Mouse (Mus musculus) megakaryocyte progenitor cell, adult 5-6 weeks (primary cell): ENCODE results near the gene Ibsp. TPM values are rescaled to one million over a fixed set of nuclear protein-coding genes. Genes with fewer than 3 reads are reported as not detected.

ENCODE experiments used
- ATAC-seq: replicated peaks from 2 replicates; pipeline ENCODE4 v1.8.0; 2016; ENCODE audit warnings: mild to moderate bottlenecking, moderate TSS enrichment, inconsistent platforms; ENCODE audit not compliant: poor library complexity
- total RNA-seq, 2 experiments: library from RNA; stranded (forward) in 1 of 2; stranded (reverse) in 1 of 2; fragments of 157-497, 149-512 nt in 1 of 2; fragments of 200-1000 nt in 1 of 2; gene quantifications; 2 replicates each; pipeline versions ENCODE4 v1.2.3 to v1.2.4; 2015 to 2017

Ibsp gene
- total RNA-seq (2015): not detected in 2 replicates
- 0.07 TPM in 1 of 2 replicates, not detected in the other for total RNA-seq (2017)

DNA sequence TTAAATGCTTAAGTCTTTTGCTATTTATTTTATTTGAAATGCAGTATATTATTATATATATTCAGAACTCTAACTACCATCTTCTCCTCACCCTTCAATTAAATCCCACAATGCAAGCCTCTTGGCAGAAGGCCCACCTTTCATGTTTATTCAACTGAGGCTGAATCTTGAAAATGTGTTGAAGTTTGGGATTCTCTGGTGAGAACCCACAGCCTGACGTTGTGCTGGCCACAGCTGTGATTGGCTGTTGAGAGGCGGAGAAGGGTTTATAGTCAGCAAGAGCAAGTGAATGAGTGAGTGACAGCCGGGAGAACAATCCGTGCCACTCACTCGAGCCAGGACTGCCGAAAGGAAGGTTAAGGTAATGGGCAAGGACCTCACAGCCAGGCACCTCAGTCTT, at the start of gene Ibsp:
Ibsp (plus strand) TSS at position 178 of the 400 bp plus-strand sequence.
- ATAC-seq: no peak

DNA sequence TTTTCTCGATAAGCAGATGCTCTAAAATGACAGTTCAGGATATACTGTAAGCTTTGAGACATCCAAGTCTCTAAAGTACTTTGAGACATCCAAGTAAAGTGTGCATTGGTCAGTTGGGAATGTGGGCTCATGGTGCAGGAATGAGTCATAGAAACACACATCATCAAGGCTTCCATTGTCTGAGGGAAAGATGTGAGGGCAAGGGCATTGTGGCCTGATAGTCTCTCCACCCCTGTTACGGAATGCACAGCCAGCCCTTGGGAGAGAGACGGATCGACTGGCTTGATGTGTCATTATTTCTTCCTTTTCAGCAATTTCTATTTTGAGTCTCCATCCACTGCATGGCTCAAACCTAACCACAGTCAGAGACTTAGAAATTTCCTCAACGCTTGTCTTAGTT, 47.2 kb upstream of the Ibsp start:
- no peak for ATAC-seq

DNA sequence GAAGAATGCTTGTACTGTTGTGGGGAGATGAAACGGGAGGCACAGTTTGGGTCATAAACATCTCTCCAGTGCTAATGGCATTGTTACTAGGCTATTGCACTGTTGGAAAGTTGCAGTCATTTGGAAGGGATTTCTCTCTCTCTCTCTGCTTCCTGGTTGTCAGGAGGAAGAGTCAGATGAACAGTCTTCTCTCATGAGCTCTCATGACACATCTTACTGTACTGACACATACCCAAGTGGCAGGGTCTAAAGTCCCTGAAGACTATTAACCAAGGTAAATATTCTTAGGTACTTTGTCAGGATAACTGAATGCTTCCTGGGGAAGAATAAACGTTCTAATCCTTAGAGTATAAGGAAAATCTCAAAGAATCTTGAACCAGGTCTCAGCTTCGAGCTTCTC, 42.4 kb upstream of the Ibsp start:
- no peak for ATAC-seq

DNA sequence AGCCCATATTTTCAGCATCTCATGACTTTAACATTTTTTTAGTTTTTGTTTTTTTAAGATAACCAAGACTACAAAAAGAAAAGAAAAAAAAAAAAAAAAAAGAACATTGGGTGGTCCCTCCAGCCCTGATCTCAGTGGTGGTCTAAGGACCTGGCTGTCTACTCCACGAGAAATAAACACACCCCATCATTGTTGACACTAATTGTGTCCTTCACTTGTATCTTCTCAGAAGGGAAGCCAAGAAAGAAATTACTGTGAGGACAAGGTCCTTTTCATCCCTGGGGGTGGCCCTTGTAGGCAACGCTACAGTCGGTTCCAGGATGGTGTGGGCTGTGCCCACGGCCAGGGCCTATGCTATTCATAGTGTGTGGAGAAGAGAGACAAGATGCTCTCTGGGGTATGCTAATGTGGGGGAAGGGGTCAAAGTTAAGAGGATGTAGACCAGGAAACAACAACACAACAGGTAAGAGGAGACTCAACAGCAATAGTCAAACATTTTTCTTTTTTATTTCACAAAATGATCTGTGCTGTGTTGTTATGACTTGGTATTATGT, 37.0 kb upstream of the Ibsp start:
- ATAC-seq: no peak

DNA sequence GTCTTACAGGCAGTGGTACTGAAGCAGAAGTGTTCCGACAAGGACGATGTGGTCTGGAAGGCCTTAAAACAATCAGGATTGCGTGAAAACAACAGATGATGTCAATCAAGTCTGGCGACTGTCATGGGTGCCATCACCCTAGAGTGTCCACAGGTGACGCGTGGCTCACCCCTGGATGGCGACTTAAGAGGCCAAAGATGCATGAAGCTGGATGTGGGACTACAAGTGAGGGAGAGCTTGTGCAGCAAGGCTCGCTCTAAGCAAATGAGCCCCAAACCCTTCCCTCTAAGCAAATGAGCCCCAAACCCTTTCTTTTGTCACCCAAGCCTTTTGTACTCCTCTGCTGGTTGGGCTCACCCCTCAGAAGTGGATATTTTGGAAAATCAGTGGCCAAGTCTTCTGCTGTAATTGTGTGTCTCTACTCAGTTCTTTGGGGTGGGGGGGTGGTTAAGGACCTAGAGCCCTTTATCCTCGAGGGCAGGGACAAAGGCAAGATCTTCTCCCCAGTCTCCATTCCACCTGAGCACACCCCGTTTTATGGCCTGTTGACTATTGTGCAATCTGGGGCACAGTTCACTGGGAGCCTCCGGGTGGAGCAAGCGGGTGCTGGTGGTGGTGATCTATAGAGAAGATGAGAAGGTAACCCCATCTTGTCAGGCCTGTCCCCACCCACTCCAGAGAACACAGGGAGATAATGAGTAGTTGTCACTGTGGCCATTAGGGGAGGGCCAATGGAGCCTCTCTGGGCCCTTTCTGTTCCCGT, 35.8 kb upstream of the Ibsp start:
- no peak for ATAC-seq

DNA sequence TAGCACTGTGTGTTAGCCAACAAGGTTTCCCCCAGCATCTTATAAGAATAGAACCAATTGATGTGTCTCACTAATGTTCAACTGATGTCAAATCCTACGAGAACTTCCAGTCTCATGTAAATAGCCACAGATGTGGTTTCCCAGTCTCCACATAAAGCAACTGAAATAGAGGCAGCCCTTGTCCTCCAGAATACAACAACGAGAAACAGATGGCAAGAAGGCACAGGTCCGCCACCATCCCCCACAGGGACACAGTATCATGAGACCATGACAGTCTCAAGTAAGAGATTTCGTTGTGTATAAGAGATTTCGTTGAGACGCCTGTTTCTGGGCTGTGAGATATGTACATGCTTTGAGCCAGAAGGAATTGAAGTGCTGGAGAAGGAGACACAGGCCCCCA, 4.8 kb upstream of the Ibsp start:
- no peak for ATAC-seq

DNA sequence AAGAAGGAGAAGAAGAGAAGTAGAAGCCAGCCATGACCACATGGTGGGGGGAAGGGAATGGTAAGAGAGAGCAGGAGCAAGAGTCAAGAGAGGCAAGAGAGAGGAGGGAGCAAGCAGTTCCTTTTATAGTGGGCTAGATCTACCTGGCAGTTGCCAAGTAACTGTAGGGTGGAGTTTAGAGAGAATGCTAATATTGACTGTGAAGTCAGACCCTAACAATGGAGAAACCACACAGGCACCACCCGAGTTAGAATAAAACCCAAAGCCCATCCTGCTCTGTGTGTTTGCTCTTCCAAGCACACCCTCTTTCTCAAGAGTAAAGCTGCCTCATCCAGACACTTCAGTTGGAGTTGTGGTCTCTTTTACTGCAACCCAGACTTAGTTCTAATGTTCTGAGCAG, 15.1 kb downstream of the Ibsp start:
- no peak for ATAC-seq

DNA sequence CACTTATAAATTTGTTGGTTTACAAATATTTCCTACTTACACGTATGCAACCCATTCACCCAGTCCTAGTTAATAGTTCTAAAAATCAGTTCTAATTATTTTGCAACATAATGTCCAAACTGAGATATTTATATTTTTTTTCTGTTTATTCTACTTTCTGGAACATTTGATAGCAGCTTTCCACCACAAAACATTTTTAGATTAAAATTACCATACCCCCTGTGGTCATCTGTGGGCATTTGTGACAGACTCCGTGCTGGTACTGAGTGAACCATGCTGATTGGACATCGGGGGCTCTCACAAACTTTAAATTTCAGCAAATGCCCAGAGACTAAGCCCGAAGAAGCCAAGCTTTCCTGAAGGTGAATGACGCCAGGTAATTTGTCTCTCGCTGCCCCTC, 26.1 kb downstream of the Ibsp start, which contains the start of gene Mepe:
Mepe (plus strand) TSS at position 301 of the 400 bp plus-strand sequence.
- ATAC-seq: no peak

DNA sequence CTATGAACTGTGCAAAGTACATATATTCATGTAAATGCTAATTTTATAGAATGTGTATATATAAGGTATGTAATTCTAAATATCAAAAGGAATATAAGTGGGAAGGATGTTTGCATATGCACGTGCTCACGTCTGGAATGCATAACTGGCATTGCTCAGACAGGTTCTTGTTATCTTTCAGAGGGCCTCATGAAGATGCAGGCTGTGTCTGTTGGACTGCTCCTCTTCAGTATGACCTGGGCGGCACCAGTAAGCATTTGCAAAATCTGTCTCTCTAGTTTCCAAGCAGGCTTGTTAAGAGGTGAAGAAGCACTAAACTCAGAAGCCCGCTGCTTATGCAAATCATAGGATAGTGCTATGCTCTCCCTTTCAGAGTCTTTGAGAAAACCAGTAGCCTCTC, 27.9 kb downstream of the Ibsp start:
- ATAC-seq: no peak

DNA sequence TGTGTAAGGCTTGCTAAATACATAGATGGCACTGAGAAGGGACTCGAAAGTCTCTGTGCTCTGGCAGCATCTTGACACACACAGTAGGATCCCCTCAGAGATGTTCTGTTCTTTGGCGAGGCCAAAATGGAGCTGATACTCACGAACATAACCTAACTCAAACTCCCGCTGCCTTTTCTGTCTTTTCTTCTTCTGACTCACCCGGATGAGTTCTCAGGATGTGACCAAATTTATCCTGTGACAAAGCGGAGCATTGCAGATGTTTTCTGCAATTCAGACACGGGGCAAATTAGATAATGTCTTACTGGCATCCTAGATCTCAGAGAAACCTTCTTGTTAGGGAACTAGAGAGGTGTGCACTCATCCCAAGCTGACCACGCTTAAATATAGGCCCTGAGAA, 28.4 kb downstream of the Ibsp start:
- no peak for ATAC-seq

DNA sequence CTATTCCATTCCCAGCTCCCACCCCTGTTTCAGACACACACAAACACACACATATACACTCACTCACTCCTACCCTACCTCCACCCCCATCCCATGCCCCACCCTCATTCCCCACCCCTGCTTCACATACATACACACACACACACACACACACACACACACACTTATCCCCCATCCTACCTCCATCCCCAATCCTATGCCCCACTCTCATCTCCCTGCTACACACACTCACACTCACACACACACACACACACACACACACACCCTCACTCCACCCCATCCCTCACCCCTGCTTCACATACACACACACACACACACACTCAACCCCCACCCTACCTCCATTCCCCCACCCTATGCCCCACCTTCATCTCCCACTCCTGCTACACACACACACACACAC, 28.9 kb downstream of the Ibsp start:
- no peak for ATAC-seq

DNA sequence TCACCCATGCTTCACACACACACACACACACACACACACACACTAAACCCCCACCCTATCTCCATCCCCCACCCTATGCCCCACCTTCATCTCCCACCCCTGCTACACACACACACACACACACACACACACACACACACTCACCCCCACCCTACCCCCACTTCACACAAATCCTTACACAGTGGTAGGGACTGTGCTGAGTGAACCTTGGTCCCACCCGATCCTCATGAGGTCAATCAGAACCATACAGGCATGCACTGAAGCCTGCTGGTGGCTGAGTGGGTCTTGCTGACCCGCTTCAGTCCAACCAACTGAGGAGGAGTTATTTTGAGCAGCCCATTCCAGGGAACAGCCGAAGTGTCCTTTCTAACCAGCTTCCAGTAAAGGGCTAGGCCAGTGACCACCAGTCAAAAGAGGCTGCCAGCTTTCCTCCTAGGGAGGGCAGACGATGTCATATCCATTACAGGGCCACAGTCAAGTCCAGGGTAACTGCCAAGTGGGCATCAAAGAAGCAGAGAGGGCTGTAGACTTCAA, 29.4 kb downstream of the Ibsp start:
- ATAC-seq: no peak

DNA sequence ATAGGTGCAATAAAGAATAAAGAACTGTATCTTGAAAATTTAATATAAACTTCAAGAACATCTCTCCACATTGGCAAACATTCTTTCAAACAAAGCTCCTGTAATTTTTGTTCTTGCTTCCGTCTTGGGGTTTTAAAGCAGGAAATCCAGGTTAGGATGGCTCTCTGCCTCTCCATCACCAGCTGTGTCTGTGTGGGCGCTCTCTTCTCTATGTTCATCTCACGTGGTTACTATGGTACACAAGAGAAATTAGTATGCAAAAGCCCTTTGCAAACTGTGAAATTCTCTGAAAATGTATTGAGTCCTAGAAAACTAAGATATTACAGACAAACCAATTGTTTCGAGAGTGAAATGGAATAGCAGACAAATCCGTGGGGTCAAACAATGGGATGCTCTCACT, 30.4 kb downstream of the Ibsp start:
- ATAC-seq: no peak

DNA sequence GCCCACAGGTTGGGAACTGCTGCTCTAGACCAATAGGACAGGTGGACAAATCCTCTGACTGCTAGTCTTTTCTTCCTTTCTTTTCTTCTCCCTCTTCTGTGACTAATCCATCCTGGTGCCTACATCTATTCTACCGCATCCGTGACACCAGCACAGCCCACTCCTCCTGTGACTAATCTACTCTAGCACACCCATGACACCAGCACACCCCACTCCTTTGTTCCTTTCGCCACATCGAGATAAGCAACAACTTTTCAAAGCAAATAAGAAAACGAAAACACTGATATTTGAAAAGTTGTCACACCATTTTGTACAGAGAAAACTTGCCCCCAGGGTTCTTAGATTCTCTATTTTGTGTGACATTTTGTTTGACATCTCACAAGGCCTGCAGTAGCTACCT, 31.1 kb downstream of the Ibsp start:
- no peak for ATAC-seq

DNA sequence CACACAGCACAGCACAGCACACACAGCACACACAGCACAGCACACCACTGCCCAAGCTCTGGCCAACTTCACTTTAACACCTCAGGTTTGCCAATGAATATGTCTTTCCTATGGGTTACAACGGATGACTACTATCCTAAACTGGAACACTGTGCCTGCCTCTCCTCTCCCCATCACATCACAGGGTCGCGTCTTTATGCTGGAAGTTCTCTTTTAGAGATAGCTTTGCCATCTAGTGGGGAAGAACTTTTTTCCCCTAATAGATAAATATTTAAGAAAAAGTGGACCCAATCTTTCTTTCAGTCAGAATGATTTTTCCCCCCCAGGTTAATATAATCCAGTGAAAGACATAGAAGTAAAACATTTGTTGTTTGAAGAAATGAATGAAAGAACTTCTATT, 33.3 kb downstream of the Ibsp start:
- no peak for ATAC-seq

DNA sequence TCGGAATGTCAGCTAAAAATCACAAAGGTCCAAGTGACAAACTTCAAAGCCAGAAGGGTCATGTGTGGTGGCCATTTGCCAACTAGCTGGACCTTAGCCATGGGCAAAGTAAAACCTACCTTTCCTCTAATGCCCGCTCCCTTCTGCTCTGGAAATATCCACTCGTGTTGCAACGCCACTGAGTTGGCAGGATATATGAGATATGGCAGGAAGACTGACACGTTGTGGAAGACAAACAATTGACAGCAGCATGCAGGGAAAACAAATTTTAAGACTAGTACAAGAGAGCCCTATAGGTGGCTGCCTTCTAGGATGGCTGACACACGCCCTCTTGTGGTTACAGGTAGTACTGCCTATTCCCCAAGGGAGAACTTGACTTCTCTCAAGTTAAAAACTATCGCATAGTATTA, 34.3 kb downstream of the Ibsp start:
- ATAC-seq: peak; percentile 86

DNA sequence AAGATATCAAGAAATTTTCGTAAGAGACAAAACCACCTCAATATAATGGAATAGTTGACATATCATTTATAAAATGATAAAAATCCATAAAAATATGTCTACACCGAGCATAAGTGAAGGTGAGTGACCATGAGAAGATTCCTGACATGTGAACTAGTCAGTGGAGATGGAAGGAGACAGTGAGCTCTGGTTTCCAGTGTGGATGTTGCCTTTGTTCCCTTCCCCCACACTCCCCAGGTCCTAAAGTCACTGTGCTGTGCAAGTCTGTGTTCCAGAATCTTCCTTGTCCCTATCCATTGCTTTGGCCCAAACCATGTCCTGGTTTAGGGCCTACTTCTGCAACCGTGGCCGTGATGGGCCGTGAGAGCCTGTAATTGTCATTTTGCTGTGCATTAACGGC, 34.7 kb downstream of the Ibsp start:
- ATAC-seq: no peak

DNA sequence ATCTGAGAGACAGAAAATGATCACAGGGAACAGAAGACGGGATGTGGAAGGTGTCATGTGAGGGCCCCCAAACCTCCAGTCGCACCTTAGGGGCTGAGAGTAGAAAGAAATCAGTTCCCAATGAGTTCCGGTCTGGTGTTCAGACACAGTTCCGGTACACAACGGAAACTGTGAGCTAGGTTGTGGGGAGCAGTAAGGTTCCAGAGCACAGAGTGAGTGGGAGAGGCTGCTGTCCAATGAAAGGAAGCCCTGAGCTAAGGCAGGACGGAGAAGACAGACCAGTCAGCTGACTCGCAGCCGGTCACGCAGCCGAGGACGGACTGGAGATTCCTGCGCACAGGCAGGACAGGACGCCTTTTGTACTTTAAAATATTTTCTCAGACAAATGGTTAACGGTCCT, 35.5 kb downstream of the Ibsp start:
- no peak for ATAC-seq

DNA sequence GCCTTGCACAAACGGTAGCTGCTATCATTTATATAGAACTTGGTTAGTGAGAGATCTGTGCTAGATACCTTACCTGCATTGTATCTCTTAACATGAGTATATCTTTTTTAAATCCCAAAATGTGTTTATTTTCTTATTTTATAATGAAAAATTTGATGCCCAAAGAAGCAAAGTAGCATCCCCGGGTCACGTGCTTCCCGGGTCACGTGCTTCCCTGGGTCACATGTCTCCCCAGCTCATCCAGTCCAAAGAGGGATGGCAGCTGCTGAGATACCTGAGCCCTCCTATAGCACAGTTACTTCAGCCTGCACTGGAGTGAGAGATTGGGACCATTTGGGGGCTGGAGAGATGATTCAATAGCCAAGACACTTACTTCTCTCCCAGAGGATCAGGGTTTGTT, 37.0 kb downstream of the Ibsp start:
- no peak for ATAC-seq

DNA sequence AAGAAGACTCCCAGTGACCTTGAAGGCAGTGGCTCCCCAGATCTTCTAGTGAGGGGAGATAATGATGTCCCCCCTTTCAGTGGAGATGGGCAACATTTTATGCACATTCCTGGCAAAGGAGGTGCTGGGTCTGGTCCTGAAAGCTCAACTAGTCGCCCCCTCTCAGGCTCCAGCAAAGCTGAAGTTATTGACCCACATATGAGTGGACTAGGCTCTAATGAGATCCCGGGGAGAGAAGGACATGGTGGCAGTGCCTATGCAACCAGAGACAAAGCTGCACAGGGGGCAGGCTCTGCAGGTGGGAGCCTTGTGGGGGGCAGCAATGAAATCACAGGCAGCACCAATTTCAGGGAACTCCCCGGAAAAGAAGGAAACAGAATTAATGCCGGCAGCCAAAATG, 38.5 kb downstream of the Ibsp start:
- ATAC-seq: no peak

DNA sequence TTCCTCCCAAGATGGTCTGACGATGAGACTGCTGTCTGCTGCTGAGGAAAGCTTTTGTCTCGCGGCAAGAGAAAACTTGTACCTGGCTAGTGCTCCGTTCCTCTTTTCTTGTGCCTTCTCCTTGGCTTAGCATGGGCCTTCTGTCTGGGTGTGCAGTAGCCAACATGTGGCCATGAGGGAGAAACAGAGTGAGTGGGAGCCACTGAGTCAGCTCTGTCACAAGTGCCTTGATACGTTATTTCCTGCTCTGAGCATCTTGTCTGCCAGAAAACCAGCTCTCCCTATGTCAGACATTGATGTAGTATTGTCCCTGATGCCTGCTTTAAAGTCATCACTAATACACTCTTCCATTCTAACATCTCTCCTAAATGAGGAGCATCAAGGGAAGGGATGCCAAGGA, 40.0 kb downstream of the Ibsp start:
- ATAC-seq: no peak

DNA sequence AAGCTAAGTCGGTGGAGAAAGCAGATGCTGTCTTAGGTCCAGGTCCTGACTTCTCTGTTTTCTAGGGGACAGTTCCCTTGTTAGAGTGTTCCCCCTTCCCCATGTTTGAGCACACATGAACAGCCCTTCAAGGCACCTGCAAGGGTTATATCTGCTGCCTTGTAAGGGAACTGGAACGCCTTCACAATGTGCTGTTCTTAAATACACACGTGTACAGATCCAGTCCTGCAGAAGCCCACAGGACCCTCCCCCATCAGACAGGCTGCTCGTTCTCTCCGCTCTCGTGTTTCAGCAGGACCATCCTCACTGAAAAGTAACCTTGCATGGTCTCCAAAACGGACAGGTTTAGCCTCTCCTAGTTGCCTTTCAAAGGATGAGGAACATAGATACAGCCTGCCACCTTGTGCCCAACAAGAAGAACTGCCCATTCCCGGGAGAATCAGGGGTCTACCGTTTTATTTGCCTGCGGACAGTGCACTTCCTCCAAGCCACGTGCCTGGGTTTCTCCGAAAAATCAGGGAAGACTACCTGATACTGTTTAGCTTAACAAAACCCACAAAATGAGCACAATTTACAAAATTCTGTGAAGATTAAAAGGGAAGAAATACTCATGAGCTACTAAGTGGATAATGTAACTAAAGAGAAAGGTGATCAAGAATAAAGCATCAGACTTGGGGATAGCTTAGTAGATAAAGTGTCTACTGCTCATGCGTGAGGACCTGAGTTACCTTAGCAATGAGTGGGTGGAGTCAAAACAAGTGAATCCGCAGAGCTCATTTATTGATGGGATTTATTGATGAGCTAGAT, 40.9 kb downstream of the Ibsp start:
- peak; percentile 82 for ATAC-seq
